Comparison of ENCODE assay signal across 29 mouse cellular contexts in the genomic region with DNA sequence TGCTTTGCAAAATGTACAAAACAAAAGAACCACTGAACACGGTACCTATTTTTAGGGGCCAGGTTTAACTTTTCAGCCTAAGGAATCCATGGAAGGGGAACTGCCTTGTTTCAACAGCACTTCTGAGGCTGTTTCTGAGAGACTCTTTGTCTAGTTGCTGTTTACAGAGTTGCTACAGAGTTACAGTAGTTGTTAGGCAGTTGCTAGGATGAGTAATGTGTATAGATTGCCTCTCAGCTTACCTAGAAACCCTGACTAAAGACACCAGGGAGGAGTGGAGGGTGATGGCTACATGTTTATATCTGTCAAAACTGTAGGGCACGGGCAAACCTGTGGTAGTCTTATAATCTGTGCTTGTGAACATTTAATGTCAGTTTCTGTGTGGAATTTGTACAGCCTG. TPM values are rescaled to one million over a fixed set of nuclear protein-coding genes. Genes with fewer than 3 reads are reported as not detected.
DNase-seq lines count a peak whose midpoint lies in the region; ATAC-seq and TF ChIP-seq lines count a peak whose summit lies in the region.
"Had no signal": no experiment of that assay in that cellular context is flagged by ENCODE, and none has a peak within 500 bp of the region (broad histone marks: within the 10 kb centered on the region; RNA-seq: fewer than 3 reads in every experiment).

No protein-coding gene starts in this region.

- TF ChIP-seq CTCF in lung, embryonic 14.5 days (IDR thresholded peaks at IDR 0.05; ENCODE audit: low read depth), result no peak
- no peak for TF ChIP-seq CTCF in stomach, postnatal 0 days (IDR thresholded peaks at IDR 0.05; ENCODE audit: low read depth)

- no peak overlapping the region for H3K4me2 ChIP-seq in embryonic facial prominence, embryonic 14.5 days (ENCODE audit: low read depth, low read length)
- no peak overlapping the region for H3K4me2 ChIP-seq in lung, embryonic 14.5 days
- H3K4me2 ChIP-seq in stomach, postnatal 0 days (replicated peaks; ENCODE audit: low read depth), result no peak overlapping the region
- H3K4me2 ChIP-seq: embryonic facial prominence, embryonic 12.5 days; forebrain, embryonic 13.5 days; heart, embryonic 12.5 days; hindbrain, embryonic 12.5 days had no signal

- peak; percentile 2 for DNase-seq in embryonic facial prominence, embryonic 14.5 days (ENCODE audit: low spot score)
- no peak for DNase-seq in embryonic facial prominence, embryonic 10.5 days (ENCODE audit: low spot score)
- peak; percentile 6 for DNase-seq in lung, embryonic 14.5 days
- DNase-seq in lung, postnatal 14 days, result no peak
- peak; percentile 14 for DNase-seq in 3T3-L1 (ENCODE audit: low read depth, low spot score)
- DNase-seq in stomach, postnatal 0 days (ENCODE audit: low spot score), result no peak
- DNase-seq: adrenal gland, adult 2 months; adrenal gland, postnatal 25 days; cerebellum, adult 2 months; cerebellum, postnatal 14 days; embryo, embryonic 11 days; forebrain, postnatal 0 days; gastrocnemius, postnatal 14 days; heart, postnatal 36 days had no signal

- H3K27me3 ChIP-seq in embryonic facial prominence, embryonic 14.5 days (replicated peaks; ENCODE audit: control insufficient read depth, insufficient read depth, low read length), result no peaks in the 10 kb centered on the region
- no peaks in the 10 kb centered on the region for H3K27me3 ChIP-seq in embryonic facial prominence, embryonic 10.5 days (replicated peaks; ENCODE audit: low read depth, poor library complexity, severe bottlenecking)
- H3K27me3 ChIP-seq in lung, embryonic 14.5 days (ENCODE audit: insufficient read depth, low read length), result no peaks in the 10 kb centered on the region
- no peaks in the 10 kb centered on the region for H3K27me3 ChIP-seq in stomach, postnatal 0 days (ENCODE audit: control insufficient read depth, insufficient read depth, low read length)
- H3K27me3 ChIP-seq: embryonic facial prominence, embryonic 12.5 days; forebrain, embryonic 13.5 days; heart, embryonic 12.5 days; hindbrain, embryonic 12.5 days; Patski had no signal

- no peaks in the 10 kb centered on the region for H3K4me1 ChIP-seq in embryonic facial prominence, embryonic 14.5 days (ENCODE audit: control insufficient read depth, insufficient read depth, low read length)
- H3K4me1 ChIP-seq in embryonic facial prominence, embryonic 10.5 days, result 0 out of 2 replicates have a peak, but pooled peaks cover 2% of the 10 kb centered on the region
- no peaks in the 10 kb centered on the region for H3K4me1 ChIP-seq in lung, embryonic 14.5 days (ENCODE audit: insufficient read depth)
- H3K4me1 ChIP-seq in stomach, postnatal 0 days (replicated peaks; ENCODE audit: control insufficient read depth, insufficient read depth), result no peaks in the 10 kb centered on the region
- H3K4me1 ChIP-seq: embryonic facial prominence, embryonic 12.5 days; forebrain, embryonic 13.5 days had no signal

- TF ChIP-seq EP300 in stomach, postnatal 0 days (optimal IDR thresholded peaks at IDR 0.05), result no peak

- no peak overlapping the region for H3K9ac ChIP-seq in embryonic facial prominence, embryonic 14.5 days (ENCODE audit: low read depth, low read length)
- no peak overlapping the region for H3K9ac ChIP-seq in lung, embryonic 14.5 days
- no peak overlapping the region for H3K9ac ChIP-seq in stomach, postnatal 0 days (ENCODE audit: low read length)
- H3K9ac ChIP-seq: embryonic facial prominence, embryonic 12.5 days; forebrain, embryonic 13.5 days; forebrain, postnatal 0 days; heart, embryonic 12.5 days; hindbrain, embryonic 12.5 days had no signal

- no peaks in the 10 kb centered on the region for H3K9me3 ChIP-seq in embryonic facial prominence, embryonic 14.5 days (ENCODE audit: control insufficient read depth, low read length)
- no peaks in the 10 kb centered on the region for H3K9me3 ChIP-seq in embryonic facial prominence, embryonic 10.5 days
- H3K9me3 ChIP-seq in lung, embryonic 14.5 days (ENCODE audit: low read depth, low read length), result no peaks in the 10 kb centered on the region
- no peaks in the 10 kb centered on the region for H3K9me3 ChIP-seq in stomach, postnatal 0 days (ENCODE audit: control insufficient read depth, low read length)
- H3K9me3 ChIP-seq: embryonic facial prominence, embryonic 12.5 days; forebrain, embryonic 13.5 days; heart, embryonic 12.5 days; hindbrain, embryonic 12.5 days had no signal

- peak; percentile 63; the same call in 1 of the 2 replicates for ATAC-seq in embryonic facial prominence, embryonic 14.5 days (ENCODE audit: low read depth)
- 0 out of 2 replicates have a peak, but pooled peaks have one; percentile 35 for ATAC-seq in lung, embryonic 14.5 days (ENCODE audit: insufficient read depth)
- peak; percentile 86 for ATAC-seq in stomach, postnatal 0 days (ENCODE audit: low FRiP score, low TSS enrichment)
- no peak for ATAC-seq in erythroblast, adult 5-6 weeks (replicated peaks; ENCODE audit: low FRiP score, poor library complexity, severe bottlenecking)
- ATAC-seq: activated CD4-positive, CD25-positive, alpha-beta regulatory T cell, adult 4 months; forebrain, embryonic 13.5 days; forebrain, postnatal 0 days; hindbrain, postnatal 0 days; Patski had no signal

- WGBS in embryonic facial prominence, embryonic 14.5 days, result 78% methylated on average over 2 of the region's 2 CpGs
- 88% methylated on average over 2 of the region's 2 CpGs for WGBS in embryonic facial prominence, embryonic 10.5 days
- WGBS in lung, embryonic 14.5 days, result 28% methylated on average over 2 of the region's 2 CpGs
- WGBS in stomach, postnatal 0 days, result 27% methylated on average over 2 of the region's 2 CpGs

- no peak overlapping the region for H3K4me3 ChIP-seq in embryonic facial prominence, embryonic 14.5 days (ENCODE audit: low read depth, low read length)
- no peak overlapping the region for H3K4me3 ChIP-seq in embryonic facial prominence, embryonic 10.5 days
- no peak overlapping the region for H3K4me3 ChIP-seq in lung, embryonic 14.5 days (ENCODE audit: low read depth, low read length)
- H3K4me3 ChIP-seq in stomach, postnatal 0 days (ENCODE audit: low read depth, low read length), result no peak overlapping the region
- H3K4me3 ChIP-seq: embryonic facial prominence, embryonic 12.5 days; forebrain, embryonic 13.5 days; heart, embryonic 12.5 days; hindbrain, embryonic 12.5 days had no signal

- no peak overlapping the region for H3K27ac ChIP-seq in embryonic facial prominence, embryonic 14.5 days (replicated peaks; ENCODE audit: low read depth, low read length)
- no peak overlapping the region for H3K27ac ChIP-seq in embryonic facial prominence, embryonic 10.5 days (replicated peaks)
- peak overlapping the region; percentile 37; the same call in 1 of the 2 replicates for H3K27ac ChIP-seq in lung, embryonic 14.5 days (ENCODE audit: low read depth)
- no peak overlapping the region for H3K27ac ChIP-seq in stomach, postnatal 0 days (replicated peaks)
- H3K27ac ChIP-seq: embryonic facial prominence, embryonic 12.5 days; forebrain, embryonic 13.5 days; hindbrain, embryonic 12.5 days; hindbrain, postnatal 0 days had no signal

- H3K36me3 ChIP-seq in embryonic facial prominence, embryonic 14.5 days (ENCODE audit: control insufficient read depth, insufficient read depth, low read length), result no peaks in the 10 kb centered on the region
- no peaks in the 10 kb centered on the region for H3K36me3 ChIP-seq in embryonic facial prominence, embryonic 10.5 days (replicated peaks)
- H3K36me3 ChIP-seq in lung, embryonic 14.5 days (ENCODE audit: insufficient read depth), result no peaks in the 10 kb centered on the region
- no peaks in the 10 kb centered on the region for H3K36me3 ChIP-seq in stomach, postnatal 0 days (ENCODE audit: control insufficient read depth, insufficient read depth, low read length)
- H3K36me3 ChIP-seq: embryonic facial prominence, embryonic 12.5 days; heart, embryonic 12.5 days; hindbrain, embryonic 12.5 days had no signal

RNA-seq across cellular contexts. Expression of a gene that starts 6.4 kb away (rescaled TPM):
- polyA plus RNA-seq in embryonic facial prominence, embryonic 14.5 days (2014; fragmentation: Nextera tagmentation; extraction: Ambion mirVana), result 7.2 and 10.2 TPM in 2 replicates
- 4.1 and 5.0 TPM in 2 replicates for polyA plus RNA-seq in embryonic facial prominence, embryonic 10.5 days (2016; fragmentation: Nextera tagmentation; extraction: Ambion mirVana)
- 8.6 and 10.1 TPM in 2 replicates for polyA plus RNA-seq in lung, embryonic 14.5 days (2014; fragmentation: Nextera tagmentation; extraction: Ambion mirVana)
- 4.4 and 4.7 TPM in 2 replicates for polyA plus RNA-seq in stomach, postnatal 0 days (2015; fragmentation: Nextera tagmentation; extraction: Ambion mirVana)
- 2.7 and 2.9 TPM in 2 replicates for total RNA-seq in erythroblast, adult 5-6 weeks (2015; ENCODE audit: low replicate concordance)
- 1.1 and 2.2 TPM in 2 replicates for total RNA-seq in erythroblast, adult 5-6 weeks (2017; ENCODE audit: low replicate concordance)
- total RNA-seq: gastrocnemius, adult 18-20 months; MEL had no signal

RNA-seq across cellular contexts. Expression of a gene that starts 21.5 kb away (rescaled TPM):
- polyA plus RNA-seq in embryonic facial prominence, embryonic 14.5 days (2014; fragmentation: Nextera tagmentation; extraction: Ambion mirVana), result 0.41 TPM in 1 of 2 replicates, not detected in the other
- 0.18 TPM in 1 of 2 replicates, not detected in the other for polyA plus RNA-seq in embryonic facial prominence, embryonic 10.5 days (2016; fragmentation: Nextera tagmentation; extraction: Ambion mirVana)
- polyA plus RNA-seq in lung, embryonic 14.5 days (2014; fragmentation: Nextera tagmentation; extraction: Ambion mirVana), result 0.23 TPM in 1 of 2 replicates, not detected in the other
- polyA plus RNA-seq in stomach, postnatal 0 days (2015; fragmentation: Nextera tagmentation; extraction: Ambion mirVana), result not detected in 2 replicates
- total RNA-seq in erythroblast, adult 5-6 weeks (2015; ENCODE audit: low replicate concordance), result not detected in 2 replicates
- total RNA-seq in erythroblast, adult 5-6 weeks (2017; ENCODE audit: low replicate concordance), result not detected in 2 replicates
- total RNA-seq: common myeloid progenitor, adult 5-6 weeks; gastrocnemius, adult 18-20 months; MEL had no signal
- polyA plus RNA-seq: activated CD4-positive, CD25-positive, alpha-beta regulatory T cell, adult 4 months; adrenal gland, adult 2 months; C2C12; forebrain, embryonic 13.5 days; gonadal fat pad, adult 2 months; heart, postnatal 0 days; hindbrain, postnatal 0 days; intestine, embryonic 14.5 days; Patski had no signal

RNA-seq across cellular contexts. Expression of a gene that starts 54.9 kb away (rescaled TPM):
- polyA plus RNA-seq in embryonic facial prominence, embryonic 14.5 days (2014; fragmentation: Nextera tagmentation; extraction: Ambion mirVana), result 10.9 and 12.5 TPM in 2 replicates
- polyA plus RNA-seq in embryonic facial prominence, embryonic 10.5 days (2016; fragmentation: Nextera tagmentation; extraction: Ambion mirVana), result 4.2 and 5.0 TPM in 2 replicates
- 11.8 and 12.5 TPM in 2 replicates for polyA plus RNA-seq in lung, embryonic 14.5 days (2014; fragmentation: Nextera tagmentation; extraction: Ambion mirVana)
- 7.4 and 8.4 TPM in 2 replicates for polyA plus RNA-seq in stomach, postnatal 0 days (2015; fragmentation: Nextera tagmentation; extraction: Ambion mirVana)
- 3.3 TPM in 1 of 2 replicates, not detected in the other for total RNA-seq in erythroblast, adult 5-6 weeks (2015; ENCODE audit: low replicate concordance)
- total RNA-seq in erythroblast, adult 5-6 weeks (2017; ENCODE audit: low replicate concordance), result 0.68 and 0.70 TPM in 2 replicates

Comparison
In these comparisons a context has a peak if more than half of its experiments do, and no peak if none do; other contexts are left out.
1. DNase-seq: peak in embryonic facial prominence, embryonic 14.5 days (single experiment), lung, embryonic 14.5 days (single experiment) and 3T3-L1 (single experiment); none in embryonic facial prominence, embryonic 10.5 days (single experiment), lung, postnatal 14 days (single experiment) and stomach, postnatal 0 days (single experiment).